Mouse (Mus musculus) brain, embryonic 18.5 days (tissue): ENCODE measurements around the gene Akap8l.

Experiments
- DNase-seq: peaks from one replicate; pipeline ENCODE4 v3.0.0-alpha.2; 2012; ENCODE audit warnings: low read depth, low spot score

Gene Akap8l

DNA sequence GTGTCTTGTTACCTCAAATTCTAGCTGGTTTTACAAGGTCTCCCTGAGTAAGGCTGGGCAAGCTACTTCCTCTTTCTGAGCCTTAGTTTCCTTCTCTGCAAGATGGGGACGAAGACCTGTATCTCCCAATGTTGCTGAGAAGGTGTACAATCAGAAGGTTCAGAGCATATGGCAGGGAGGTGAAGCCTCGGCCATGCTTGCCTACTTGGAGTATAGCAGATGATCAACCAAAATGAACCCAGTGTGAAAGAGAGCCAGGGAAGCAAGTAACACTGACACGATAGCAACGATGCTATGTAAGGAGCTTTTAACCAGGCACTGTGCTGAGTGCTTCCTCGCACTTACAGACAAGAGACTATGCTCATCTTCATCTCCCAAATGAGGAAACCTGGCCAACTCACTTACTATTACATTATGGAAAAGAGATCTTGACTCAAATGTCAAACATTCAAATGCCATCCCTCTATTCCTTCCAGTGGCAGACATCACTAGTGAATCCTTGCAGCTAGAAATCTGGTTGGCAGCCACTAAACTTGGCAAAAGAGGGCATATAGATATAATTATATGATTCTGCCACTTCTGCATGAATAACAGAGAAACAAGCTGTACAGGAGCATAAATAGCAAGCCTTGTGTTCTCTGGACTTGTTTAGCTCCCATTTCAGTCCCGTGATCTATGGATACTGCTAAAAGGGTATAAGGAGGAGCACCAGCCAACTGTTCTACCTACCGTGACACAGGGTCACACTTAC is 8.0 kb upstream of the Akap8l start:
- DNase-seq = no peak

DNA sequence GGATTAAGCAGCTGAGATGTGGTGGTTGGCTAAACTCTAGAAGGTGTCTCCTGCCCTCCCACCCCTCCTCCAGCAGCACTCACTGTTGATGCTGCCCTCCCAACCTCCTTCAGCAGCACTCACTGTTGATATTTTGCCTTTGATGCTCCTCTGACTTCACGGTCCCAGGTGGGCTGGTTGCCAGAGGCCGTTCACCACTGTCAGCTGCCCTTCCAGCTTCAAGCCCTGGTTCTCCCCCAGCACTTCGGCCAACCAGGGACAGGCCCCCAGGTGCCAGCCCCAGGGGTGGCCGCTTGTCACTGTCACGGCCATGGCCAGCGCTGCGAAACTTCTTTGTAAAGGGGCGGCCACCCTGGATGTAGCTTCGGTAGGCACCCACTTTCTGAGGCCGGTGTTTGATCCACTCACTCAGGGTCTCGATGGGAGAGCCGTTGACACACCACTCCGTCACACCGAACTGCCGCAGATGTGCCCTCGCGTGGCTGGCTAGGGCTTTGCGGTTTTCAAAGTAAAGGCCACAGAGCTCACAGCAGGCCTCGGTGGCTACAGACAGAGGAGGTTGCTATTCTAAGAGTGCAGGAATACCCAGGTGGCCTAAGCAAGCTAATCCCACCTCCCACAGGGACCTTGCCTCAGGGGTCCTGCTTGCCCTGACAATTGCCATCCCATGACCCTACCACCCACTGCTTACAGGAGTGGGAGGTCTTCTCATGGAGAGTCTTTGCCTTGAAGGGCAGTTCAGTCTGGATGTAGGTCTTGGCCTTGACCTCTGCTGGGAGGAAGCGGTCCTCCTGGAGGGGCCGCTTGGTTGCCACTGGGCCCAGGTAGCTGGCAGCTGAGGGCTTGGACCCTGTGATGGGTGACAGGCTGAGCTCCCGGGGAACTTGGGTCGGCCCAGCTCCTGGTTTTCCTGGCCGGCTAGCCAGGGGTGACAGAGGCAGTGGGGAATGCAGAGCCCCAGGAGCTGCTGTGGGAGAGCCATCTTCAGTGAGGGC is 6.7 kb upstream of the Akap8l start:
- no peak for DNase-seq

- no peak for DNase-seq
These were observed 5.9 kb upstream of the Akap8l start for GRCm38 (mm10) chr17:32356281-32356680.

DNA sequence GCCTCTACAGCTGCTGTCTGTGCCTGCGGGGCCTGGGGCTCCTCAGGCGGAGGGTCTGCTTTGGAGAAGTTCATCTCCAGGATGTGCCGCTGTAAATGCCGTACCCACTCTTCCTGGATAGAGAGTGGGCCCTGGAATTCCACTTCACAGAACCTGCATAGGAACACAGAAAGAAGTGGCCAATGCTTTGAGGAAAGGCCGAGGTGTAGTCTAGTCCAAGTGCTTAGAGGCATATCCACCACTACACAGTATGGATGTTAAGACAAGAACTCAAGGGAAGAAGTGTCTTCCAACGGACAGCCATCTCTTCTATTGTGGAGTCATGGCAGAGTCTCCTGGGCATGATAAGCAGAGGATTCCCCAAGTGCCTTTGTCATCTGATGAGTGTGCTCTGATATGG is 4.6 kb upstream of the Akap8l start:
- DNase-seq = no peak

GRCm38 (mm10) chr17:32354211-32354610 is 3.8 kb upstream of the Akap8l start:
- DNase-seq = no peak

DNA sequence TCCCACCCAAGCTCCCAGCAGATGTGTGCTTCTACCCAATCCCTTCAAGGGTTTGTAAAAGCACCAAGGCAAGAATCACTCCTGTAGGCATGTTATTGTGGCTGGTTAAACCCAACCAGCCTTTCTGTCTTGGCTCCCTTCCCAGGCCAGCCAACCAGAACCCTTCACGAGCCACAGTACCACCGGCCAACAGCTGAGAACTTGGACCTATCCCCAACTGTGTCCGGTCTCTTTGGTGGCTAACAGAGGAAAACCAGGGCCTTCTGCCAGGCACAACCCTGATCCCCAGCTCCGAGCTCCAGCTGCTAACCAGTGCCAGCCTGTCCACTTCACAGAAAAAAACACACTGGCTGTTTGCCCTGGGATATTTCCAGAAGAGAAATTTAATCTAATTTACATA is 3.3 kb upstream of the Akap8l start:
- DNase-seq = no peak

GRCm38 (mm10) chr17:32351726-32352125 is 1.3 kb upstream of the Akap8l start:
- no peak for DNase-seq

GRCm38 (mm10) chr17:32351269-32351668 is 862 bp upstream of the Akap8l start:
- no peak for DNase-seq

DNA sequence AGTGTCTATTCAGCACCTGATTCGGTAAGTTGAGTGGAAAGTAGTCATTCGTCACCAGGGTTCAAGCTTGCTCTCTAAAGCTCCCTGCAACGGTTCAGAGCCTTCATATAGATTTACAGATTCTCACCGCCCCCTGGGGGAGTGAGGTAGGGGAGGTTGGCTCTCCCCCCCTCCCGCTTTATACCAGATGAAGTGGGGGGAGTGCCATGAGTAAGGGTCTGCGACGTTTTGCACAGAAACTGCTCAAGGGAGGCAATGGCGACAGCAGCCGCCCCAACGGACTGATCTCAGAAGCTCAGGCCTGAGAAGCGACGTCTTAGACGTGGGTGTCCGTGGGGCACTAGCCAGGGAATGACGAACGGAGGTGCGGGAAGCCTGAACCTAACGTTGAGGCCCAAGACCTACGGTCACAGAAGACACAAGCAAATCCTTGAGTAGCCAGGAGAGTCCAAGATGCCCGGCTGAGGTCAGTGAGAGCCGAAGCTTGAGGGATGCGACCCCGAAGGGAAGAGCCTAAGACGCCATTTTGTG is 491 bp downstream of the Akap8l start:
- no peak for DNase-seq

GRCm38 (mm10) chr17:32349037-32349732 is 1.2 kb downstream of the Akap8l start:
- DNase-seq = no peak

- DNase-seq = no peak
These were observed 2.0 kb downstream of the Akap8l start for GRCm38 (mm10) chr17:32348406-32348805.

DNA sequence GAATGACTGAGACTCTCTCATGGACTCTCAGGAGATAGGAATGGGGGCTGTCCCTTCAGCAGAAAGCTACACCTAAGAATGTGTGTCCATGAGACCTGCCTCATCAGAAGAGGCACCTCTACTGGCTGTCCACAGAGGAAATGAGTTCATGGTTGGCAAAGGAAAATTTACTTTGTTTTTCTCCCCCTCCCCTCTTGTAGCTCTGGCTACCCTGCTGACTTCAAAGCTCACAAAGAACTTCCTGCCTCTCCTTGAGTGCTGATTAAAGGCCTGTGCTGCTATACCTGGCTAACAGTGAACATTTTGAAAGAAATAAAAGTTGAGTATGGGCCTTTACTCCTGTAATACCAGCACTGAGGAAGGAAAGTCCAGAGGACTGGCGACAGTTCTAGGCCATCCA is 9.3 kb downstream of the Akap8l start:
- no peak for DNase-seq

DNA sequence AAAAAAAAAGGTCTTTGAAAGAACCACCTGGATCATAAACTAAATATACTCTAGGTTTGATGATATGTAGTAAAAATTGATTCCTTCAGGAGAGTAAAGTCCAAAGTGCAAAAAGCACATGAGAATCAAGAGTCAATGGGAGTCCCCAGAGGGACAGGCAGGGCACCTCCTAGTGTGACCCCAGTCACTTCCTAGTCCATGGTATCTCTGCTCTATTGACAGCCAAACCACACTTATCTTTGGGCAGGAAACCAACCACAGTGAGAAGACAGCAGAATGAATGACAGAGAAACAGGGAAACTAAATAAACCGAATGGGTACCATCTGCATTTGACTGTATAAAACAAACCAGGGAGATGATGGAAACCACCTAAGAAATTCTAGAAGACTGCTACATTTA is 10.3 kb downstream of the Akap8l start:
- DNase-seq = no peak

DNA sequence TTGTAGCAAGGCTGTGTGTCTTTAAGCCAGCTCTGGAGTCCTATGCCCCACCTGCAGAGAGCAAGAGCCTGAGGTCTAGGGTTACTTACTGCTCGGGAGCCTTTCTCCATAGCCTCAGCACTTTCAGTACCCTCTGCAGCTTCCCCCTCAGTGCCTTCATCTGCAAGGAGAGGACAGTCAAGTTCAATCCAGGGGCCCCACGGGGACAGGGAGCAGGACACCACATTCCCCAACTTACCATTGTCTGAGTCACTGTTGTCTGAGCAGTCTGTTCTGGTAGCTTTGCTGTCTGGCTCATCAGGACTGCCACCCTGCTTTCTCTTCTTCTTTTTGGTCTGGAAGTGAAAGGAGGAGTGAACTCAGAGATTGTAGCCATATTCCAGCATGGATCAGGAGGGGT is 14.5 kb downstream of the Akap8l start:
- no peak for DNase-seq

DNA sequence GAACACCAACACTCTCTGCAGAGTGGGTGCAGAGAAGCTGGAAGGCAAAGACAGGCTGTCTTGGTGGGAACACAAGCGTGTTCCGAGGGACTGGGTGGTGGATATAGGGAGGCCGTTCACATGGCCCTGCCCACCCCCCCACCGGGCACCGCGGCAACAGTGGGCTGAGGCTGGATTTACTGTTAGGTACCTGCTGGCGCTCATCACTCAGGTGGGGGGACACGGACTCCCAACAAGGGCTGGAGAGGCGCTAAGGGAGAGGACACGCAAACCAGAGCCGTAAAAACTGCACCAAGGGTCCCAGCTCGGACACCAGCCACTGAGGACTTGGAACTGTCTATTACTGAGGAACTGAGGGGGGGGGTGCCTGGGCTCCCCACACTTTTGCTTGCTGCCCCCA is 15.5 kb downstream of the Akap8l start:
- no peak for DNase-seq

DNA sequence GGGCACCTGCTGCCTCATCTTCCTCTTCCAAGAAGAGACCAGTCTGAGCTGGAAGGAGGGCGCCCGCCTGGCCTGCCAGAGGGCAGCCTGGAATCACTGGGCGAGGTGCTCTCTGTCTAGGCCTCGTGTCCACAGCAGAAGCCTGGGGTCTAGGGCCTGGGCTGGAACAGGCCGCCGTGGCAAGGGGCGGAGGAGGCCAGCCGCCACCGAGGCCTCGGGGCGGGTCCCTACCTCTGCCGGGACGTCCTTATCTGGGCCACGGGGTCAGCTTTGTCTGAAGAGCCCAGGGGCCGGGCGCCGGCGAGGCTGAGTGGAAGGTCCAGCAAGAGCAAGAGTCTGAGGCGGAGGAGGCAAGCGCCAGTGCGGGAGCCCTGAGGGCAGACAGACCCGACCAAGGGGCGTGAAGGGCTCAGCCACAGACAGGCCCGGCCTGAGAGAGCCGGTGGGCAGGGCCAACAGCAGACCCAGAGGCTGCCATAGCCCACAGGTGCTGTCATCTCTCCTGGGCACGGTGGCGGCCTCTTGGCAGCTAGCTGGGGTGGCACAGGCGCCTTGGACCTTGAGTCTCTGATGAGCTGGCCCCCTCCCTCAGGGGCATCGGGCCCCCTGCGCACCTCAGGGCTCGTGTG is 16.6 kb downstream of the Akap8l start:
- DNase-seq = no peak

GRCm38 (mm10) chr17:32327501-32327900 is 22.9 kb downstream of the Akap8l start:
- DNase-seq = no peak

DNA sequence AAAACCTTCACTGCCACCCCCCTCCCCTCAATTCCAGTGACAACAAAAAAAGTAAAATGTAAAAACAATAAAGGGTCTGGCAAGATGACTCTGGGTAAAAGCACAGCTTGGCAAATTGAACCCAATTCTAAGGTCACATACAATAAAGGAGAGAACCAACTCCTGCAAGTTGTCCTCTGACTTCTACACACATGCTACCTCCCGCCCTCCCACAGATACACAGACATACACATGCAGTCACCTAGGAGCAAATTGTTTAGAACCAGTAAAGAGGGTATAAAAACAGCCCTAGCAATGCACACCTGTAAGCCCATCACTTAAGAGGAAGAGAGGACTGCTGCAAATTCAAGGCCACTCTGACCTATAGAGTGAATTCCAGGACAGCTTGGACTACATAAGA is 27.6 kb downstream of the Akap8l start:
- no peak for DNase-seq

DNA sequence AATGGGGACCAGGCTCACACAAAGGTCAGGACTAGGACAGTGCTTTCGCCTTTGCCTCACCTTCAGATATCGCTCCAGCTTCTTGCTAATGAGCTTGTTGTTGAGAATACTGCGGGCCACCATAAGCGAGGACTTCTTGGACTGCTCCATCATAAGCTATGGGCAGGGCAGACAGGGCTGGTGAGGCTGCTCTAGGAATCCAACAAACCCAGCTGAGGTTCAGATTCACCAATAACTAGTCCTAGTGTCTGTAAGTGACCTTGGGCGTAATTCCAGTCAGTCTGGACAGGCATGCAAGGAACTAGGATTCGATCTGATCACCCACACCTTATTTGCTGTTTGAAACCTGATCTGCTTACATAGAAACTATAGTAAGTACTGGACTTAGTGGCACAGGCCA is 28.6 kb downstream of the Akap8l start:
- no peak for DNase-seq

DNA sequence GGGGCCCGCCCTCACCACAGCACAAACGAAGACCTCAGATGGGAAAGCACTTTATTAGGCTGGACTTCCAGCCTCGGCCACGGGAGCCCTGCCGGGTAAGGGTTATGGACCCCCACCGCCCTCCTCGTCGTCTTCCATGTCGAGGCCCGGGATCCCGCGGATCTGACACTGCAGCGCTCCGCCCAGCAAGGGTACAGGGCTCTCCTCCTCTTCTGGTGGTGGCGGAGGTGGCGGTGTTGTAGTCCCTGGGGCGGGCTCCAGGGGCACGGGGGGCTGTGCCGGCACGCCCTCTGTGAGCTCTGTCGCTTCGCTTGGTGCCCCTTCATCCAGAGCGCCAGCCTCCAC is 29.0 kb downstream of the Akap8l start:
- DNase-seq = no peak

DNA sequence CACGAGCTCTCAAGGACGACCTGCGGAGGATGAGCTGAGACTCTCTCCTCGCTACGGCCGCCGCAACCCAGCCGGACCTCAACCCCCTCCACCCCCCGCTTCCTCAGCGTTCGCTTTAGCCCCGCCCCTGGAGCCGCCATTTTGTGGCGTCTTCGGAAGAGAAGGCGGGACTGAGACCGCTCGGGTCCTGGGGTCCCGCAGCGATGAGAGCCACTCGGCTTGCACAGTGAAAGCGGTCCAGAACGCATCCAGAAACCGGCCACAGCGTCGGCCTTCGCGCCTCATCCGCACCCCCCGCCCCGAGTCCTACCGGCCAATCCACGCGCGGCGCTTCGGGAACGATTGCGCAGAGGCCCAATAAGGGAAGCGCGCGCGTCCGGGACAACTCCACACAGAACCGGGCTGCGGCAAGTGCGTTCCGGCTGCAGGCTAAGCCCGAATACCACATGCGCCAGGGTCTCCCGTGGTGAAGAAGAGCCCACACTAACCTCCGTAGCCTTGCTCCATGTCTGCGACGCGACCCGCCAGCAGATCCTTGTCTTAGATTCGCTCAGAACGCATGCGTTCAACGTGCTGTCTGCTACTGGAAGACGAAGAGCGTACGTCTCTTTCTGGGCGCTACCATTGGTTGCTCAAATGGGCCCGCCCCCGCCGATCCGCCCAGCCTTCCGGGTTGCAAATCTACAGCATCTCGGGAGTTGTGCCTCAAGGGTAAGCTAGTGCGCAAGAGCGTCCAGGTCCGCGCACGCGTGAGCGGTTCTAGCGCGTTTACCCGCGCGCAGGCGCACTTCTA is 29.6 kb downstream of the Akap8l start, which contains the start of gene Akap8:
TSS of gene Akap8 (minus strand) at position 642 of the 793 bp plus-strand sequence.
- peak; percentile 98 for DNase-seq
